Mouse (Mus musculus) heart, postnatal 14 days (tissue): ENCODE data around the gene Syn3. TPM values are rescaled to one million over a fixed set of nuclear protein-coding genes. Genes with fewer than 3 reads are reported as not detected.

Source experiments
- DNase-seq, 2 experiments: peaks; one replicate each; pipeline ENCODE4 v3.0.0; 2021 to 2022
- intact Hi-C: fragments of 180-260 bp; cut with DNase I; formaldehyde crosslinking; loops from one replicate; pipeline ENCODE4 v1.15.1; 2025
- total RNA-seq, 2 experiments: library from RNA; stranded (reverse); gene quantifications; 2 replicates each; pipeline ENCODE4 v1.2.3; 2021

Gene Syn3
- total RNA-seq, 2 experiments from 2014 or later: 0.32 to 0.36 TPM

GRCm38 (mm10) chr10:86343931-86344330, 154.8 kb downstream of the Syn3 start:
- intact Hi-C loops: loop anchor here (5.0 kb wide), 1 partner anchor 277 kb away; no protein-coding TSS in a partner anchor
- no peak for DNase-seq

- intact Hi-C loops: loop anchor here (5.0 kb wide), 1 partner anchor 276 kb away; no protein-coding TSS in a partner anchor
- DNase-seq: no peak
These were observed 155.3 kb downstream of the Syn3 start for GRCm38 (mm10) chr10:86343362-86343761.

- no peak for DNase-seq
- intact Hi-C loops: loop anchor here (5.0 kb wide), 1 partner anchor 275 kb away; no protein-coding TSS in a partner anchor
These were observed 156.0 kb downstream of the Syn3 start for GRCm38 (mm10) chr10:86342713-86343112.

- no peak for DNase-seq
- intact Hi-C loops: loop anchor here (5.0 kb wide), 1 partner anchor 275 kb away; no protein-coding TSS in a partner anchor
These were observed 156.5 kb downstream of the Syn3 start for GRCm38 (mm10) chr10:86342151-86342550.

DNA sequence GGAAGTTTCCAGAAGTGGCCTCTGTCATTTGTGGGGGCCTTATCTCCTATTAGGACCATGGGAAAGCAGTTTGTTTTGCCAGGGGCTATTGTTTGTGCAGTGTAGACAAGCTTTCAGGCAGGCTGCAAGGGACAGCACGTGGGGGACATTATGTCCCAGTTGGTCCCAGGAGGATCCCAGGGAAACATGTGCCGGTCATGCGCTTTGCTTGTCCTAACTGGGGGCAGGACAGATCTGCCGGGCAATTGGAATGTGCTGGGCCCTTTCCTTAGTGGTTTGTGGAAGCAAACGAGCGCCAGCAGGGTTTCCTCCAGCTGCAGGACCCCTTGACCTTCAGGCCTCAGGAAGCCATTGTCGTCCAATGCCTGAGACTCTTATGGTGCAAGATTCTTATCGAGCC, 157.1 kb downstream of the Syn3 start:
- DNase-seq: peak; percentile 81 to 83
- intact Hi-C loops: loop anchor here (2.0 to 5.0 kb wide), 2 partner anchors 41 to 274 kb away; partner anchors contain the start of gene Timp3

GRCm38 (mm10) chr10:86340991-86341527, 157.6 kb downstream of the Syn3 start:
- intact Hi-C loops: loop anchor here (2.0 to 5.0 kb wide), 2 partner anchors 40 to 274 kb away; partner anchors contain the start of gene Timp3
- DNase-seq: no peak

DNA sequence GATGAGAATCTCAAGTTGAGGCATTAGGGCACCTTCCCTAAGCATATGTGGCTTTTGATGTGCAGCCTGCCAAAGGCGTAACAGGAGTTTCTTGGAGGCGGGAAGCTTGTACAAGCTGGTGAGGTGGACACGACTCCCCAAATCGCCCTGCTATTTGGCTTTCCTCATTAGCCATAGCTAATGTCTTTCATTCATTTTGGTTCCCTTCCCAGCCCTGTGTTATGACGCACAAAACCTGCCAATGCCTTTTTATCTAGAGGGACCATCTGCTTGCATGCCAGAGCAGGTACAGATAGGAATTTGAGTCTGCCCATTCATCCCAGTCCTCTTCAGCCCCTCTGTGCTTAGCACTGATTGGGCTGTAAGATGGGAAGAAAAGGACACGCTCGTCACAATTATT, 158.3 kb downstream of the Syn3 start:
- intact Hi-C loops: loop anchor here (2.0 to 5.0 kb wide), 2 partner anchors 40 to 273 kb away; partner anchors contain the start of gene Timp3
- no peak for DNase-seq

GRCm38 (mm10) chr10:86339649-86340379, 158.9 kb downstream of the Syn3 start:
- intact Hi-C loops: loop anchor here (2.0 to 5.0 kb wide), 2 partner anchors 39 to 273 kb away; partner anchors contain the start of gene Timp3
- peak; percentile 91 to 93 for DNase-seq

DNA sequence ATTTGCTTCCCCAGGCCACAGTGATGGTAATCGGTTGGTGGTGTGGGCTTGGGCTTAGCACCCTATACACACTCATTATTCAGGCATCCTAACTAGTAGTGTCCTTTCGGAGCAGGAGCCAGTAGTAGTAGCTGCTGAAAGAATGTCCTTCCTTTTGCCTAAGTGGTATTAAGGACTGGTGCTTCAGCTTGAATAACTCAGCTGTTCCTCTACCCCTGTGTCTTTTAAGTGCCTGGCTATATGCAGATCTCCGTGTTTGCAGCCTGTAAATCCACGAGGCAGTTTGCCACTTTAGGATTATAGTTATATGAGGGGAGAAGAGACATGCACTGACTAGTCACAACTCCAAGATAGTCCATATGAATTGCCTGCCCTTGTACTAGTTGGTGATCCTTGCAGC, 159.6 kb downstream of the Syn3 start:
- intact Hi-C loops: no loop called here

GRCm38 (mm10) chr10:86338121-86338715, 160.5 kb downstream of the Syn3 start:
- DNase-seq: no peak
- intact Hi-C loops: no loop called here

More for the DNA sequence above, 159.6 kb downstream of the Syn3 start:
- no peak for DNase-seq

DNA sequence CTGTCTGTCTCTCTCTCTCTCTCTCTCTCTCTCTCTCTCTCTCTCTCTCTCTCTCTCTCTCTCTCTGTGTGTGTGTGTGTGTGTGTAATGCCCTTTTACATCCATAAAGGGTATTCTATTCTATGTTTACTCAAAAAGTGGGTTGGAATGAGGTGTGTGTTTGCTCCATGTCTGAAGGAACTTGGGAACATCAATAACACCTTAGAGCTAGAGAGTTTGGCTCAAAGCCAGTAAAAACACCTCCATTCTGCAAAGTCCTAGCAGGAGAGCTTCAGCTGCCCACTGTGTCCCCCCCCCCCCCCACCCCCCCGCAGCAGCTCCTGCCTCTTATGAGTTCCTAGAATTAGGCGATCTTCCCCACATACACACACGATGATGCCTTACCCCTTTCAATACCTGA, 161.5 kb downstream of the Syn3 start:
- no peak for DNase-seq
- intact Hi-C loops: no loop called here

DNA sequence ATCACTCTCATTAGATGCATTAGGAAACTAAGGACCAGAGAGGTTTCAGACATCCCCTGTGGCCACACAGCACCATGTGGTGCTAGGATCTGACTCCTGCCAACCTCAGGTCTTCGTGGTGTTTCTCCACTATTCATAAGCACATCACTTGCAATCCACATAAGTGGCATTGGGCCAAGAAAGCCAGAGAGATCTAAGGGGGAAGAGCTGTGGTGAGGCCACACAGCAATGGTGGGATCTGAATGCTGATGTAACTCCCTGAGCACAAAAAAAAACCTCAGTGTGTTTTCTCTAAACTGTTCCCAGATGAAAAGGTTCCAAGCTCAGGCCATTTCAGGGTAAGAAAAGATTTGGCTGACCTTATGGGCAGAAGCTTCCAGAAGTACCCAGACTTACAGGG, 162.2 kb downstream of the Syn3 start:
- no peak for DNase-seq
- intact Hi-C loops: no loop called here

DNA sequence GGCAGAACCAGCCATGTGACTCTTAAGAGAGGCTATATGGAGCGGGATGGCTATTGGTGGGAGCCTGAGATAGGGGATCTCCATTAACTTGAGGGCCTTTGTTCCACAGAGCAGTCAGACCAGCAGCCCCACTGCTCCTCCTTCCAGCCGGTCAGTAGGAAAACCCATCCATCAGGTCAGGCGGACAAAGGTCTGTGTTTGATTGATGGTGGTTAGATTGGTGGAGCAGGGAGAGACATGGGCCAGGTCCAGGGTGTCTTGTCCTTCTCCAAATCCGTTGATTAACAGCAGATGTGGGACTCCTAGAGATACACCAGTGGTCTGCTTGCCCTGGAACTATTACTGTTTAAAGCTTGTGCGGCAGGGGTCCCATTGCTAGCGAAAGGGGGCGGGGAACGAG, 164.1 kb downstream of the Syn3 start:
- intact Hi-C loops: no loop called here

DNA sequence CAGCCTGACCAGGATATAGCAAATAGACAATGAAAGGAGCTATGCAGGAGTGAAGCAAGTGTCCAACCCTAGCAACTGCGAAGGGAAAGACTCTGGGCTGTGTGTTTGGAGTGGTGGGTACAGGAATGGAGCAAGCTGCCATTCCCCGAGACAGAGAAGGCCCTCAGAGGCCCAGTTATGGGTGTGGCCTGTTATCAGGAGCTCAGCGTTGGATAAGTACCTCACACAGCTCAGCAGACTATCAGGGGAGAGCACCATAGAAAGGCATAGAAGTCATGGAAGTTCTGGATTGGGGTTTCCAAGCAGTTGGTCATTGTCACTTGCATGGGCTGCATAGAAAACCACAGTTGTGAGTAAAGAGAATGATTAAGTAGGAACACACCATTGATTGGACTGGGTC, 165.8 kb downstream of the Syn3 start:
- intact Hi-C loops: no loop called here
- no peak for DNase-seq

More for the DNA sequence above, 164.1 kb downstream of the Syn3 start:
- no peak for DNase-seq

DNA sequence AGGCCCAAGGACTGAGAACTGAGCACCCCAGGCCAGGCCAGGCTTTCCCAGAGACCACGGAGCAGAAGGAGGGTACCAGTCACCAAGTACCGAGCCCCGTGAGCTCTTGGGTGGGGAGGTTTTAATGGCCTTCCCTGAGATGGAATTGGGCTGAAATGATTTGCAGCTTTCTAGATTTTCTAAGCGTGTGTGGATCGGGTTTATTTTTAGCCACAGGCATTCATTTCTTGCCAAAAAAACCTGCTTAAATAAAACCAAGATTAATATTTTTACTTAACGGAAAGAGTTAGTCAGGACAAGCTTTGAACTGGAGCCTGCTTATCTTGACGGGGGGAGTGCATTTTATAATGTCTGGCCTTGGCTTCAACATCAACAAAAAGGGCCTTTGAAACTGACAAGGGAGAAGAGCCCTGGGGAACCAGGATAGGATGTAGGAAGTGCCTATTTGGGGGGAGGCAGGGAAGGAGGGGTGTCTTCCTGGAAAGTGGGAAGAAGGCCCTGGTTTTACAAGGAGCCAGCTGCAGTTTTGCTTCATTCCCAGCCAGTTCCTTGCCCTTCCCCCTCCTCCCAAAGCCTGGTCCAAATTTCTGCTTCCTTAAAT, 166.9 kb downstream of the Syn3 start:
- peak; percentile 45 to 49 for DNase-seq
- intact Hi-C loops: no loop called here

DNA sequence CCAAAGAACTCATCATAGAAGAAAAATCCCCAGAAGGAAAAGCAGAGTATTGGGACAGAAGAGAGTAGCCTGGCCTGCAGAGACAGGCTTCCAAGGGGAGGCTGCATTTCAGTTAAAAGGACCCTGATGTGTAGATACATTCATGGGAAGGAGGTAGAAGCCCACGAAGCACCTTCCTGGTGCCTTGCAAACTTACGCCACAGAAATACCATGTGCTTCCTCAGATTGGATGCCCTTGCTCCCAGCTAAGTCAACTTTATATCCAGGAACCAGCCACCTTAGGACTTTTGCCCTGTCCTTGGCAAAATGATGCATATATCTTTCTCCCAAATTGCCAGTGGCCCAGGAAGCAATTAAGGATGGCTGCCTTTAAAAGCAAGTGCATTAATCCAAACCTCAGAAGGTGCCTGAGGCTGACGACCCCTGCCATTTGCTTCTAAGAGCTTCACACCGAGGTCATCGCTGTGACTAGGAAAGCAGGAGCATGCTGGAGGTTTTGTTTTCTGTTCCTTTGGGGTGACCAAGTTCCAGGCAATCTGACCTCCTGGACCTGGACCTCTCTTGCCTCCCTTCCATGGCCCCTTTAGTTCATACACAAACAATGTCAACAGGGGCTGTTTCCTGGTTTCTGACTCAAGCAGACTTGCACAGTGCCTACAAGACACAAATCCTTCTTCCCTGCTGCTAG, 167.6 kb downstream of the Syn3 start:
- intact Hi-C loops: no loop called here

DNA sequence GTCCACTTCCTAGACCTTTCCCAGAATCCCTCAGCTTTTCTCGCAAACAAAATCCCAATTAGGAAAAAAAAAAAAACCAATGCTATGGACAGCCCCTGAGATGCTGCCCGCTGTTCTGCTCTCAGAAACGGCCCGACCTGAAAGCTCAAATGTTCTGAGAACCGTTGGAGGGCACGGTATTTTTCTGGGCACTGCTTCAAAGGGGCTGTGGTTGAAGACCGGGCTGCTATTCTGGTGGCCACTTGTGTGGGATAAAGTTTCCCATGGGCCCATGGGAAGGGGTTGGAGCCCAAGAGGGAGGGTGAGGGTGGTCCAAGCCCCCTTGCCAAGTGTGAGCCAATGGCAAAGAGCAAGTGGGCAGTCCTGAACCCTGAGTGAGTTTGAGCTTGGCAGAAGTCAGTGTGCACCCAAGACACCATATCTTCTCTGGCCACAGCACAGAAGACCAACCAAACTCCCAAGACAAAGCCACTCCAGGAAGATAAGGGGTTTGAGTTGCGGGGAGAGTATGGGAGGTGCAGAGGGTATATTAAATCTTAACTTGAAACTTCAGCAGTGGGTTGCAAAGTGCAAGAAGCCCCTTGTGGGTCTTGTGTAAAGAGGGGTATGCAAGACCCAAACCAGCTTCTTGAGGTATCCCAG, 169.3 kb downstream of the Syn3 start:
- no peak for DNase-seq

More for the DNA sequence above, 167.6 kb downstream of the Syn3 start:
- no peak for DNase-seq

GRCm38 (mm10) chr10:86328691-86329090, 170.0 kb downstream of the Syn3 start:
- intact Hi-C loops: no loop called here
- no peak for DNase-seq

More for the DNA sequence above, 169.3 kb downstream of the Syn3 start:
- intact Hi-C loops: no loop called here

DNA sequence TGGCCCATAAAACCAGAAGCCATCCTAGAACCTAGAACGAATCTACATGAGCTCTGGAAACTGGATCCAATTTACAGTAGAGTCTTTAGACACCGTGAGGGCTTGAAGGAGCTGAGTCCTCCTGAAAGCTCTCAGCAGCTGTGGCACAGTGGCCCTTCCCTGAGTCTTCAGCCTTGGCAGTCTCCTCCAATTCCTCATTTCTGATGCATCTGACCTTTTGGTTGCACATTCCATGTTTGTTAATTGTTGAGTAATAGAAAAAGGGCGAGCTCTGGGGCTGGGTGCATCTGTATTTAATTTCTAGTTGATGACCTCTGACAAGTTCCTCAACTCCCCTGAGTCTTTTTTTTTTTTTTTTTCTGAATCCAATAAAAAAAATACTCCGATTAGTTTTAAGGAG, 170.6 kb downstream of the Syn3 start:
- no peak for DNase-seq
- intact Hi-C loops: no loop called here

DNA sequence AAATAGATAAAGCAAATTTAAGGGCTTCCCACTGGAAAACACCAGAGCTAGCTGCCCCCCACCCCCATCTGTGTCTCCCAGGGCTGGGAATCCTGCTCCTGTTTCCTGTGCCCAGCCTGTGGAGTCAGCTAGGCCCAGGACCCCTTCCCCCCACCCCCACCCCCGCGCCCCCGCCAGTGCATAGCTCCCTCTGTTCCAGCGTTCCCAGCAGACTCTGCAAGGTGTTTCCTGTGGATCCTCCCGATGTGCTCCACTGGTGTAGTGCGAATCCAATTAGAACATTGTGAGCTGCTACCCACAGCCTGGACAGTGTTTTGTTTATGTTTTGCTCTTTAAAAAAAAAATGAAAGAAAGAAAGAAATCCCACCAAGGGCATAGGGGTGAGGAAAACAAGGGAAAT, 173.4 kb downstream of the Syn3 start:
- DNase-seq: no peak

More for the DNA sequence above, 173.4 kb downstream of the Syn3 start:
- intact Hi-C loops: no loop called here
